Mouse (Mus musculus): ENCODE measurements around the gene Ednra.
"Not testable (repeated sequence)": the region's sequence is repeated elsewhere in the genome, so short reads cannot be mapped to it uniquely, and the experiment has no call there.

The Ednra gene

DNA sequence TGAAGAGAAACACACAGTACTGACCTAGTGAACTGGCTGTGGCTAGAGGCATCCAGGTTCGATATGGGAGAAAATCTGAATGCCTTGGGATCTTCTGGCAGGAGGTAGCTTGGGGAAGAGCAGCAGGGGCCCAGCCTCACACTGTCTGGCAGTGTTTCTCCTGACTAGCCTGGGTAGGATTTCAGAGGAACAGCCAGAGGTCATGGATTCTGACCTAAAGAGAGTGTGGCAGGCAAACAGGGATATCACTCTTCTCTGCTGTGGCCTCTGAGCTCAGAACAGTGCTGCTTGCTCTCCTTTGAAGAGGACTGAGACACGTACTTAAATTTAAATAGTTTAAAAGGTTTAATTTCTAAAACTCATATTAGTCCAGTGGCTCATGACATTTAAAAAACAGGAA lies 7.2 kb downstream of the Ednra start:
- DNase-seq (ENCODE audit: low spot score): no peak

- no peak for DNase-seq (ENCODE audit: low spot score)
Measured at GRCm38 (mm10) chr8:77714455-77714854, 9.8 kb downstream of the Ednra start.

- no peak for DNase-seq (ENCODE audit: low spot score)
Measured at GRCm38 (mm10) chr8:77713688-77714087, 10.6 kb downstream of the Ednra start.

- DNase-seq (ENCODE audit: low spot score): no peak
Measured at GRCm38 (mm10) chr8:77704768-77705167, 19.5 kb downstream of the Ednra start.

GRCm38 (mm10) chr8:77698028-77698427 lies 26.2 kb downstream of the Ednra start:
- DNase-seq (ENCODE audit: low spot score): no peak

GRCm38 (mm10) chr8:77696182-77696581 lies 28.1 kb downstream of the Ednra start:
- DNase-seq (ENCODE audit: low spot score): no peak

- no peak for DNase-seq (ENCODE audit: low spot score)
Measured at GRCm38 (mm10) chr8:77695486-77696058, 28.7 kb downstream of the Ednra start.

DNA sequence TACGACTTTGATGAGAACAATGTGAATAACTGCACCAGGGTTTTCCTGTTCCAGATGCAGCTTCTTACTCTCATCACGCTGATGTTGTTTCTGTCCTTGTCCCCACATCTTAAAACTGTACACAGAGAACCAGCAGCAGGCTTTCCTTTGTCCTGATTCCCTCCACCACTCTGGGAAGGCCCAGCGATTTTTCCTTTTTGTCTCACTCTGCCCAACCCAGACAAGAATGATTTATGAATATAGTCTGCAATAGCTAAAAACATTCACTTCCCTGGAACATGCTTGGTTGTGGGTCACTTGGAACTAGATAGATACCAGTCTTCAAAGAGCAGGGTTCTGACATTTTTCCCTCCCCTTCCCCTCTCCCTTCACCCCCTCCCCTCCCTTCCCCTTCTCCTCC lies 29.2 kb downstream of the Ednra start:
- no peak for DNase-seq (ENCODE audit: low spot score)

- DNase-seq (ENCODE audit: low spot score): no peak
Measured at GRCm38 (mm10) chr8:77694588-77694987, 29.7 kb downstream of the Ednra start.

GRCm38 (mm10) chr8:77689421-77690059 lies 34.7 kb downstream of the Ednra start:
- DNase-seq (ENCODE audit: low spot score): not testable (repeated sequence)

DNA sequence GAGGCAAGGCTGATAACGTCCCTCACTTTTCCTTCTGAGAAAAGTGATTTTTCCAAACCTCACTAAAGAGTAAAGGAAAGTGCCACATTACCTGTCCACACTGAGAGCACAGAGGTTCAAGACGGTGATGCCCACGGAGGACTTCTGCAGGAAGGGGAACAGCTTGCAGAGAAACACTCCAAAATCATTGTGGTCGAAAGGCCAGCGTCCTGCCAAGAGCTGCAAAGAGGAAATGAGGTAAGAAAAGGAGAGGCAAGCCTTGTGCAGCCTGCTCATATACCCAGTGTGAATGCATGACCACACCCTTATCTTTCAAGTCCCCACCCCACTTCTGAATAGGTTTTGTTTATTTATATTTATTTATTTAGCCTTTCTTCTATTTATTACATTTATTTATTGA lies 35.3 kb downstream of the Ednra start:
- no peak for DNase-seq (ENCODE audit: low spot score)

DNA sequence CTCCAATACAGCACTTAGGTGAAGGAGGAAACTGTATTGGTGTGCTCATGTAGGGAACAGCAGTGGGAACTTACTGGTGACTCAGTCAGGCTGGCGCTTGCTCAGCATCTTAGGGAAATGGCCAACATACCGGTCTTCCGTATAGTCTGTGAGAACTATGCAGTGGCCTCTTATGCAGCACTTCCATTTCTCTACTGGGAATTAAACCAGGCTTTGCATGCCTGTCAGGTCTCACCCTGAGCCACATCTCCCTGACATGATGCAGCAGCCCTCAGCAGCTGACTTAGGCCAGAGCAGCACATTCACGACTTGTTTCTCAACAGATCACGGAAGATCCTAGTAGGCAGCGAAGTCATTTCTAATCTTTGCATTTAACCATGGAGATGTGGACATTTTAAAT lies 39.9 kb downstream of the Ednra start:
- DNase-seq (ENCODE audit: low spot score): no peak

GRCm38 (mm10) chr8:77683356-77684106 lies 40.7 kb downstream of the Ednra start:
- no peak for DNase-seq (ENCODE audit: low spot score)

- no peak for DNase-seq (ENCODE audit: low spot score)
Measured at GRCm38 (mm10) chr8:77682008-77682934, 42.0 kb downstream of the Ednra start.

DNA sequence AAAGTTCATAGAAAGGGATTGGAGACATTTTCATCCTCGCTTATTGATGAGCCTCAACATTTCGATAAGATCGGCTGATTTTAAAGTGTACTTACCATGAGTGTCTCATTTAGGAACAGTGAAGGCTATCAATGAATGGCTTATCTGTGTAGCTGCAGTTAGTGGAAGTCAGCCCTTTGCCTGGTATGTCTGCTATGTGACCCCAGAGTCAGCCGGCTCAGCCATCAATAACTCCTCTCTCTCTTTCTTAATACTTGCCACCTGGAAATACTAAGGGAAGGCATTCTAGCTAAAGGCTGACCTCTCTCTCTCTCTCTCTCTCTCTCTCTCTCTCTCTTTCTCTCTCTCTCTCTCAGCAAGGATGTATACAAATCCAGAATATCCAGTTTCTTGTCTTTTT lies 52.2 kb downstream of the Ednra start:
- DNase-seq (ENCODE audit: low spot score): no peak

DNA sequence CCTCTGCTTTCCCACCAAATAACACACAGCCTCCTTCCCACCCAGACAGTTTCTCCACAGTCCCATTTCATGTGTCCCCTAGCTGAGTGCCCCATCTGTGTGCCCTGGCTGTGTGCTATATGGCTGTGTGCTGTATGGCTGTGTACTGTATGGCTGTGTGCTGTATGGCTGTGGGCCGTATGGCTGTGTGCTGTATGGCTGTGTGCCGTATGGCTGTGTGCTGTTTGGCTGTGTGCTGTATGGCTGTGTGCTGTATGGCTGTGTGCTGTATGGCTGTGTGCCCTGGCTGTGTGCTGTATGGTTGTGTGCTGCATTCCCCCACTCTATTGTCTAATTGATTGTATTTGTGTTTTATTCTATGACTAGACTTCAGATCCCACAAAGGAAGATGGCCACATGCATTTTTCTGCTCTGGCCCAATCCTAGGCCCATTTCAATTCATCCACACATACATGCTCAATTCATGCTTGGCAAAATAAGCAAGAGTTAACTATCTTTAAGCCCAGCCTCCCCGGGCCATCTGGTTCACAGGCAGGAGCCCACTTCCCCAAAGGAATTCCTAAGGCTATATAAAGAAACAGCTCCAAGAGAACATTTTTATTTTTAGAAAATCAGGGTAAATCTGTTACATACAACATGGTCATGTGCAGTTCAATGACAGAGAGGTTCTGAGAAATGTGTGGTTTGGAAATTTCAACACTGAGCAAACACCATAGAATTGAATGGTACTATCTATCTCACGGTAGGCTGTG lies 53.5 kb downstream of the Ednra start:
- DNase-seq (ENCODE audit: low spot score): no peak

- DNase-seq (ENCODE audit: low spot score): no peak
Measured at GRCm38 (mm10) chr8:77667916-77668315, 56.3 kb downstream of the Ednra start.

- DNase-seq (ENCODE audit: low spot score): no peak
Measured at GRCm38 (mm10) chr8:77664901-77665300, 59.4 kb downstream of the Ednra start.

GRCm38 (mm10) chr8:77659534-77660080 lies 64.7 kb downstream of the Ednra start:
- DNase-seq (ENCODE audit: low spot score): no peak

DNA sequence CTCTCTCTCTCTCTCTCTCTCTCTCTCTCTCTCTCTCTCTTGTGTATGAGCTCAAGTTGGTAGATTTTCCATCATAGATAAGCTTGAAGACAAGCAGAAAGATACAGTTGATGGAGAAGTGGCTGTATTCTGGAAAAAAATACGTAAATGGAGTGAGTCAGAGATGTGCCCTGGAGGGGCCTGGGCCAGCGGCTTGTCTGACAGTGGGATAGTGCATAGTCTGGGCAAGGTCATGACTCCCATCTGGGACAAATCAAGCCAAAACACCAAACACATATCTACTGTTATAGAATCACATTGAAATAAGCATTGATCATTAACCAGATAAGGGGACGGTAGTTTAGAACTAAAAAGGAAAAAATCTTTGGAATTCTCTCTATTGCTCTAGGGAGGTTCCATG lies 65.9 kb downstream of the Ednra start:
- no peak for DNase-seq (ENCODE audit: low spot score)

DNA sequence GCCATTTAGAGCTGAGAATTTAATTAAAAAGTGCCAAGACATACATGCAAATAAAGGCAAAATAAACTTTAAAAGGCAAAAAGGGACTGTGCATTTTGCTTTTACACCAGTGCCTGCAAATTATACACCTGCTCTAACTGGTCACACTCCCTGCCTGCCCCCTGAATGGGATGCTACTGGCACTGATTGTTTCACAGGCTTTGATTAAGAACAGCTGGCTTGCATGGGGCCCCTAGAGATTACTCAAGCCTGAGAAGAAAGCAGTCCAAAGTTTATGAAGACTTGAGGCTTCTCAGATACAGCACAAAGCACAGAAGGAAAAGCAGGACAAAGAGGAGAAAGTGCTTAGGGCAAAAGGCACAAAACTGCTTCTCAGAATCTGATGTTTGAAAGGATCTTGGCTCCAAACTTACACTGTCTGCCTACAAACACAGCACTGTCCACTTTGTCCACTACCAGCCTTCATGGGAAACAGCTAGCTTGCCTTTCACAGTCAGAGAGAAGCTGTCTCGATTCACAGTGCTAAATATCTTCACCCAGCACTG lies 73.5 kb downstream of the Ednra start:
- DNase-seq (ENCODE audit: low spot score): no peak

Data from urinary bladder, postnatal 25 days (tissue).